Mouse (Mus musculus) stomach, postnatal 0 days (tissue): ENCODE data around the gene Nr1d1. TPM values are rescaled to one million over a fixed set of nuclear protein-coding genes. Genes with fewer than 3 reads are reported as not detected.

Source experiments
- ATAC-seq: fragments of 200-750 bp; cut with Nextera tagmentation; 2 replicates; pipeline ENCODE4 v1.8.0; 2017; ENCODE audit not compliant: low FRiP score, low TSS enrichment
- DNase-seq: peaks from one replicate; pipeline ENCODE4 v3.0.0-alpha.2; 2016; ENCODE audit warnings: low spot score
- H3K27ac ChIP-seq: fragments of 300-500 bp; sonication (generic); replicated peaks from 2 replicates; pipeline ENCODE4 v1.5.1; 2014; ENCODE audit warnings: mild to moderate bottlenecking, control low read depth
- H3K27me3 ChIP-seq: fragments of 300-500 bp; sonication (generic); 2 replicates; pipeline ENCODE4 v1.6.1; 2014; ENCODE audit warnings: low read length; ENCODE audit not compliant: control insufficient read depth, insufficient read depth
- H3K36me3 ChIP-seq: fragments of 300-500 bp; sonication (generic); 2 replicates; pipeline ENCODE4 v1.6.1; 2014; ENCODE audit warnings: low read length, mixed read lengths; ENCODE audit not compliant: control insufficient read depth, insufficient read depth
- H3K4me1 ChIP-seq: fragments of 300-500 bp; sonication (generic); replicated peaks from 2 replicates; pipeline ENCODE4 v1.6.1; 2014; ENCODE audit warnings: antibody characterized with exemption; ENCODE audit not compliant: control insufficient read depth, insufficient read depth
- H3K4me2 ChIP-seq: fragments of 300-500 bp; sonication (generic); replicated peaks from 2 replicates; pipeline ENCODE4 v1.6.1; 2014; ENCODE audit warnings: low read depth, mild to moderate bottlenecking, control low read depth, moderate library complexity
- H3K4me3 ChIP-seq: fragments of 300-500 bp; sonication (generic); 2 replicates; pipeline ENCODE4 v1.5.1; 2014; ENCODE audit warnings: low read depth, low read length, control low read depth
- H3K9ac ChIP-seq: fragments of 300-500 bp; sonication (generic); 2 replicates; pipeline ENCODE4 v1.6.1; 2014; ENCODE audit warnings: mild to moderate bottlenecking, low read length, control low read depth, mixed read lengths
- H3K9me3 ChIP-seq: fragments of 300-500 bp; sonication (generic); 2 replicates; pipeline ENCODE4 v1.6.1; 2016; ENCODE audit warnings: low read length; ENCODE audit not compliant: control insufficient read depth
- CTCF ChIP-seq: IDR thresholded peaks from 2 replicates; pipeline ENCODE4 v1.5.1; 2016; ENCODE audit warnings: antibody characterized with exemption, low read depth, mild to moderate bottlenecking, moderate library complexity
- EP300 ChIP-seq: optimal IDR thresholded peaks from 2 replicates; pipeline ENCODE3; 2016; ENCODE audit warnings: antibody characterized with exemption
- WGBS: fragments of 180-500 bp; shearing (Covaris S2); extraction: QIAGEN DNeasy Blood & Tissue Kit; methylation state at CpG from one replicate; pipeline ENCODE4 v1.1.7; 2014; 5-methylcytosine and 5-hydroxymethylcytosine counted together
- polyA plus RNA-seq: library from polyadenylated mRNA; unstranded; fragments of >200 nt; fragmentation: Nextera tagmentation; extraction: Ambion mirVana; gene quantifications from 2 replicates; pipeline ENCODE4 v1.2.1, GENCODE M21; 2015

Nr1d1 gene
- polyA plus RNA-seq, 1 experiment from 2014 or later = 7.9 TPM

DNA sequence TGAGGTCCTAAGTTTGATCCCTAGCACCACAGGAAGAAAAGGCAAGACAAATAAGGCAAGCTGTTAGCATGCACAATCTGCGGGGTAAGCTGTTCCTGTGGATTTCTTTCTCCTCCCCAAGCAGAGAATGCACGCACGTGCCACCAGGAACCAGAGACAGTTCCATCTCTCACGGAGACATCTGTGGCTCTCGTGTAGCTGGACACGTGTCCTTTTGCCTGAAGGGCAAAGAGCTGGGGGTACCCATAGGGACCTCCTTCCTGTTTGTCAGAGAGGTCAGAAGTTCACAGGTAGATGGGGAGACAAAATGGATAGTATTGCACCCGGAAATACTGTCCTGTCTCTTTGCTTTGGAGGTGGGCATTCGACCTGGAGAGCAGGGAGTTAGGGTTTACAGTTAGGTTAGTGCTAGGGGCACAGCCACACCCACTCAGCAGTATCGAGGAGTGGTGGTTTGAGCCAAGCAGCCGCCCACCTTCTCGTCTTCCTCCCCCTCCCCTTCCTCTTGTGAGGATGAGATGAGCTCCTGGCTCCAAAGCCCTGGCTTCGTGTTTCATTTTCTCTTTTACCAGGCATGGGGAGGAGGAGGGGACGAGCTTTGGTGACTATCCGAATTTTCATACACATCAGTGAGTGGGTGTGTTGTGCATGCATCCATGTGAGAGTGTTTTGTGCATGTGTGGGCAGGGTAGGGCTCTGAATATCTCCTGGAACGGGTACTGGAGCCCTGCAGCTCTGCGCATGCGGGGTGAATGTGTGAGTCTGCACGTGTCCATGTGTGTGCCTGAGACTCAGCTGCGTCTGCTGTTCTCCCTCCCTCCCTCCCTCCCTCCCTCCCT, 28.1 kb downstream of the Nr1d1 start:
- H3K4me3 ChIP-seq = peak overlapping the region; percentile 24; the same call in 1 of the 2 replicates
- H3K27me3 ChIP-seq = no peaks in the 10 kb centered on the region
- H3K9me3 ChIP-seq = no peaks in the 10 kb centered on the region
- DNase-seq (peak; percentile 88), ATAC-seq (peak; percentile 41)
- no peaks in the 10 kb centered on the region for H3K36me3 ChIP-seq
- H3K27ac ChIP-seq = peak overlapping the region; percentile 73
- H3K4me2 ChIP-seq = peak overlapping the region; percentile 54
- TF ChIP-seq EP300 (no peak), CTCF (no peak)
- H3K4me1 ChIP-seq = peaks cover 64% of the 10 kb centered on the region
- peak overlapping the region; percentile 43; the same call in 1 of the 2 replicates for H3K9ac ChIP-seq
- WGBS = 3% methylated on average over 19 of the region's 19 CpGs

DNA sequence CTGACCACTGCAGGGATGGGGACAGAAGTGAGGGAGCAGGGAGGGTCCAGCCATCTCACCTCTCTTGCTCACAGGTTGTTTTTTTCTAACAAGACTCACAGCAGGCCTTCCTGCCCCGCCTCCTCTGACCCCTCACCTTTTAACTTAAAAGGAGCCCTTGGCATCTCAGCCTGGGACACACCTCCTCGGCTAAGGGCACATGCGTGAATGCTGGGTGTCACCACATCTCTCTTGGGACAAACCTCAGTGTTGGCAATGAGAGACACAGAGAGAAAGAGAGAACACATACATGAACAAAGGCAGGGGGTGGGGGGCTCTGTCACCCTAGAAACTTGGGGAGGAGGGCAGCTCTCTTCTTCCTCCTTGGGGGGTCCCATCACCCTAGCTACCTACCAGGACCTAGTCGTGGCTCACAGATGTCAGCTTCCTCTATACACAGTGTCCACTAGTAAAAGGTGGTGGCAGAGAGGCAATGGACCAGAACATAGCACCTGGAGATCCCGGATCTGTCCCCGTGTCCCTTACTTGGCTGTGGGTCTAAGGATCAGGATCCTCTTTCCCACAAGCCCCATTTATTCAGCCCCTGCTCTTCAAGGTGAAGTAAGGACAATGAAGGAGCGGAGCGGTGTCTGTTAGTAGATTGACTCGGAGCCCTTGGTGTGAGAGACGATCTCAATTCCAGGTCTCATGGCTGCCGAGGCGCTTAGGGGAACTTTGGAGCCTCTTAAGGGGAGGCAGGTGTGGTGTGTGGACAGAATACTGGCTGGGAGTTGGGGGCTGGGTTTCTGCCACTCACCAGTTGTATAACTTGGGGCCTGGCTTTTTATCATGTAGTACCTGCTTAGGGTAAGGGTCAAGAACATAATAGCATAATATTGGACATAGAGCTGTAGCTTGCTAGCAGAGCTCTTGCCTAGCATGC, 28.9 kb downstream of the Nr1d1 start:
- 0 out of 2 replicates have a peak overlapping the region, but pooled peaks have one; percentile 18 for H3K9ac ChIP-seq
- H3K36me3 ChIP-seq = no peaks in the 10 kb centered on the region
- DNase-seq = peak; percentile 58
- H3K4me2 ChIP-seq = peak overlapping the region; percentile 54
- ATAC-seq = no peak
- peak overlapping the region; percentile 73 for H3K27ac ChIP-seq
- no peaks in the 10 kb centered on the region for H3K27me3 ChIP-seq
- no peaks in the 10 kb centered on the region for H3K9me3 ChIP-seq
- TF ChIP-seq CTCF (no peak), EP300 (no peak)
- H3K4me1 ChIP-seq = peaks cover 59% of the 10 kb centered on the region
- 38% methylated on average over 12 of the region's 12 CpGs for WGBS
- no peak overlapping the region for H3K4me3 ChIP-seq

DNA sequence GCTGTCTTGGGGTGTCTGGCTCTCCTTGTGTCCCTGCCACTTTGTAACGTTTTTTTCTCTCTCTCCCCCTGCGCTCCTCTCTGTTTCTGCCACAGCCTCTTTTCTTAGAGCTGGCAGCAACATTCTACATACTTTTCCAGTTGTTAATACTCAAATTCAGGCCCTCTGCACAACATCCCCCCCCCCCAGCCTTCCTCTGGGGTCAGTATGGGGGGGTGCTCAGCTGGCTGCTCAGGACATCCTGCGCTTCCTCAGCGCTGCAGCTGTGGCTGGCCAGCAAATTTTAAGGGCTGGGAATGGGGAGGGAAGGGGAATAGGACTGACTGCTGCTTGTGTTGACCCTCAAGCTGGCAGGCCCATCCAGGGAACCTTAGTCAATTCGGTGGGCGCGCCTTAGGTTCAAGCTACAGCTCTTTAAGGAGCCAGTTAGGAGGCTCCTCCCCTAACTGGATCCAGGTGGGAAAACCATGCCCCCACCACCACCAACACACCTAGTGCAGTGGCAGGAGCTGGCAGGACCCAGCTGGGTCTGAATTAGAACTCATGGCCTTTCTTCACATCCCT, 30.6 kb downstream of the Nr1d1 start:
- DNase-seq (peak; percentile 19), ATAC-seq (no peak)
- peak overlapping the region; percentile 35; the same call in 1 of the 2 replicates for H3K9ac ChIP-seq
- H3K27ac ChIP-seq = peak overlapping the region; percentile 99
- H3K36me3 ChIP-seq = no peaks in the 10 kb centered on the region
- peak overlapping the region; percentile 87 for H3K4me2 ChIP-seq
- WGBS = 35% methylated on average over 7 of the region's 7 CpGs
- H3K27me3 ChIP-seq = no peaks in the 10 kb centered on the region
- peak overlapping the region; percentile 98 for H3K4me3 ChIP-seq
- peaks cover 49% of the 10 kb centered on the region for H3K4me1 ChIP-seq
- no peaks in the 10 kb centered on the region for H3K9me3 ChIP-seq
- no peak for TF ChIP-seq EP300
- TF ChIP-seq CTCF = no peak

DNA sequence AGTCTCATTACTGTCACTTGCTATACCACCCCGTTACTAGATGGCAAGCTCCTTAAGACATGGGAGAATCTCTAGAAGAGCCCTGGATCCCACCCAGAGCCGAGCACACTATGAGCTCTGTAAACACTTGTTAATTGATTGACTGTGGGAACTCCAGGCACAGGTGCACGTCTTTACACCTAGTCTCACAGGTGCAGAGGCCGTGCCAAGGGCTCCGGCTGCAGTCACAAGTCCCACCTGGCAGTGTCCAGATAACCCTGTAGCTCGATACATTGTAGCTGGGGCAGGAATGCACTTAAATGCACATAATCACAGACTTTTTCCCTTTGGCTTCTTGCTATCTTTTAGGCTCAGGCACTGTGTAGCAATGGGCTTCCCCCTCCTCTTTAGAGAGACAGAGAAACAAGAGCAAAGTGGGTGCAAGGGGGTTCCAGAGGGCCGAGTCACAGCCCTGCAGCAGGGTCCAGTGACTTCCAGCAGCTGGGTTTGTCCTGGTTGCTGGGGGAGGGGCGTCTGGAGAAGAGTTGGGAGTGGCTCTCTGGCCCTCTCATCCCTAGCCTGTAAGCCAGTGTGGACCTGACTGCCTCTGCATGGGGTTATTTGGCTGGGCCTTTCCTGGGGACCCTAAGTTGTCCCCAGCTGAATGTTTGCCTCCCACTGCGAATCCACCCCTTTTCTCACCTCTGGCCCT, 31.3 kb downstream of the Nr1d1 start:
- no peaks in the 10 kb centered on the region for H3K9me3 ChIP-seq
- DNase-seq (peak; percentile 60), ATAC-seq (no peak)
- H3K4me2 ChIP-seq = peak overlapping the region; percentile 87
- peak overlapping the region; percentile 99 for H3K27ac ChIP-seq
- TF ChIP-seq CTCF (no peak), EP300 (no peak)
- 9% methylated on average over 9 of the region's 9 CpGs for WGBS
- H3K4me3 ChIP-seq = peak overlapping the region; percentile 98
- peaks cover 42% of the 10 kb centered on the region for H3K4me1 ChIP-seq
- peak overlapping the region; percentile 98 for H3K9ac ChIP-seq
- no peaks in the 10 kb centered on the region for H3K27me3 ChIP-seq
- no peaks in the 10 kb centered on the region for H3K36me3 ChIP-seq
